Mouse (Mus musculus) heart, embryonic 14.5 days (tissue): ENCODE measurements around the gene Cxcl9. TPM values are rescaled to one million over a fixed set of nuclear protein-coding genes. Genes with fewer than 3 reads are reported as not detected.

ENCODE experiments used
- ATAC-seq: fragments of 200-750 bp; cut with Nextera tagmentation; 2 replicates; pipeline ENCODE4 v1.8.0; 2017; ENCODE audit warnings: low read depth, moderate TSS enrichment; ENCODE audit not compliant: insufficient number of reproducible peaks, insufficient read depth, low FRiP score
- H3K27ac ChIP-seq, 2 experiments: fragments of 200-500 bp in 1 of 2; fragments of 300-500 bp in 1 of 2; sonication (generic) in 1 of 2; replicated peaks in 1 of 2; 2 replicates each; pipeline ENCODE4 v1.5.1; 2012 to 2014; ENCODE audit warnings: low read depth in 2 of 2, low read length in 2 of 2, control low read depth in 1 of 2, mild to moderate bottlenecking in 1 of 2, mixed read lengths in 1 of 2; ENCODE audit not compliant: control insufficient read depth in 1 of 2, insufficient read depth in 1 of 2
- H3K27me3 ChIP-seq: fragments of 300-500 bp; sonication (generic); 2 replicates; pipeline ENCODE4 v1.6.1; 2014; ENCODE audit warnings: mild to moderate bottlenecking, low read length, control low read depth; ENCODE audit not compliant: control insufficient read depth, insufficient read depth
- H3K36me3 ChIP-seq: fragments of 300-500 bp; sonication (generic); 2 replicates; pipeline ENCODE4 v1.6.1; 2014; ENCODE audit warnings: mild to moderate bottlenecking, control low read depth, low read length, mixed read lengths; ENCODE audit not compliant: control insufficient read depth, insufficient read depth
- H3K4me1 ChIP-seq, 2 experiments: fragments of 200-500 bp in 1 of 2; fragments of 300-500 bp in 1 of 2; sonication (generic) in 1 of 2; 2 replicates each; pipeline ENCODE4 v1.6.1; 2012 to 2014; ENCODE audit warnings: low read length in 2 of 2, control low read depth in 1 of 2, mixed read lengths in 1 of 2; ENCODE audit not compliant: control insufficient read depth in 2 of 2, insufficient read depth in 2 of 2
- H3K4me2 ChIP-seq: fragments of 300-500 bp; sonication (generic); 2 replicates; pipeline ENCODE4 v1.6.1; 2014; ENCODE audit warnings: mild to moderate bottlenecking, low read length
- H3K4me3 ChIP-seq, 2 experiments: fragments of 200-500 bp in 1 of 2; fragments of 300-500 bp in 1 of 2; sonication (generic) in 1 of 2; 2 replicates each; pipeline ENCODE4 v1.5.1; 2012 to 2014; ENCODE audit warnings: low read length in 2 of 2, mild to moderate bottlenecking in 2 of 2, control low read depth in 1 of 2, low read depth in 1 of 2, moderate library complexity in 1 of 2; ENCODE audit not compliant: control insufficient read depth in 1 of 2, insufficient read depth in 1 of 2
- H3K9ac ChIP-seq: fragments of 300-500 bp; sonication (generic); 2 replicates; pipeline ENCODE4 v1.6.1; 2014; ENCODE audit warnings: mild to moderate bottlenecking, low read length
- H3K9me3 ChIP-seq: fragments of 300-500 bp; sonication (generic); 2 replicates; pipeline ENCODE4 v1.6.1; 2016; ENCODE audit warnings: low read length, control low read depth; ENCODE audit not compliant: control insufficient read depth
- WGBS: fragments of 180-500 bp; shearing (Covaris S2); extraction: QIAGEN DNeasy Blood & Tissue Kit; methylation state at CpG from one replicate; pipeline ENCODE4 v1.1.7; 2014; 5-methylcytosine and 5-hydroxymethylcytosine counted together
- polyA plus RNA-seq: library from polyadenylated mRNA; unstranded; fragments of >200 nt; fragmentation: Nextera tagmentation; extraction: Ambion mirVana; gene quantifications from 2 replicates; pipeline ENCODE4 v1.2.1, GENCODE M21; 2014

Gene Cxcl9
- polyA plus RNA-seq, 1 experiment from 2014 or later = not detected

DNA sequence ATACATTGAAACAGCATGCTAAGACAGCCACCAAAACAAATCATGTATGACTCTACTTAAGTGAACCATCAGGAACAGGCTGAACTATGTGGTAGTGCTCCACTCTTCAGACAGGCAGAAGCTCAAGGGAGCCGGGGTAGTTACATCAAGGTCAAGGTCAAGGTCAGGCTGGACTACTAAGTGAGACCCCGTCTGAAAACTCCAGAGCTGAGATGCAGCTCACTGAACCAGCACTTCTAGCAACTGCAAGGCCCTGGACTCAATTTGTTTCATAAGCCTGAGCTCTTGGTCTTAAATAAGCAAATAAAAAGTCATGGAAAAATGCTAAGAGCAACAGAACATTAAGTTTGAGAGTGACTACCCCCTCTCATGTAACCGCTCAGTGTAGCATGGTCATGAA is 23.6 kb downstream of the Cxcl9 start:
- H3K4me1 ChIP-seq = peaks cover 0 to 10% of the 10 kb centered on the region in 2 experiments
- H3K36me3 ChIP-seq = peaks cover 71% of the 10 kb centered on the region
- WGBS = 58% methylated on average over 3 of the region's 3 CpGs

DNA sequence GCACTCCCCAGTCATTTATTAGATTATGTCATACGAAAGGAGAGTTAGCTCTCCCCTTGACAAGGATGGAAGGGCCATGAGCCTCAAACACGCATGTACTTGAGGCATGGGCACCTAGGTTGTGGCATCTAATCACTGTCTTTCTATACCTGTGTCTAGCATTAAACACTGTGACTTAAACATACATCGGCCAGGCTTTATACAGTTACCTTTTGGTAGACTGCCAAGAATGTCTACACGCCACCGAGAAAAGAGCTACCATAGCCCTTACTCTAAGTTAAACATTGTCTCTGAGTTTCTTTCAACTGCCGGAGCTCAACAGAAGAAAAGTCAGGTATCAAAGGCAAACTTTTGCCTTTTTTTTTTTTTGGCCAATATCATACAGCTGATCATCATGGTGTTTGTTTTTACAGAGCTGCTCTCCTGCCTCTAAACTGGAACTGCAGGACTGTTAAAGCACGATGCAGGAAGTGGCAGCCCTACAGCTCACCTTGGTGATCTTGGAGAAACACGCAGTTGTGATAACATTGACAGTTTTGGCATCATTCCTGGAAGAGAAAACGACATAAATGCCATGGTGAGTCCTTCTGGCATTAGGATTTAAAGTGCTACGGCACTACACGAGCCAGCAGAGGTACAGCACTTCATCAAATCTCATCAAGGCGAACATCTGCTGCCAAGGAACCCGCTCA is 25.6 kb downstream of the Cxcl9 start:
- no peaks in the 10 kb centered on the region for H3K27me3 ChIP-seq
- peaks cover 84% of the 10 kb centered on the region for H3K36me3 ChIP-seq
- no peak for ATAC-seq
- no peak overlapping the region for H3K4me2 ChIP-seq
- no peak overlapping the region for H3K4me3 ChIP-seq
- 67% methylated on average over 13 of the region's 13 CpGs for WGBS
- no peaks in the 10 kb centered on the region for H3K9me3 ChIP-seq
- H3K4me1 ChIP-seq = peaks cover 0 to 4% of the 10 kb centered on the region in 2 experiments; a peak in 1 of 4 replicates
- no peak overlapping the region for H3K27ac ChIP-seq
- no peak overlapping the region for H3K9ac ChIP-seq

More for the DNA sequence above, 23.6 kb downstream of the Cxcl9 start:
- Histone ChIP-seq H3K4me2 (no peak overlapping the region), H3K27me3 (no peaks in the 10 kb centered on the region), H3K9me3 (no peaks in the 10 kb centered on the region), H3K27ac (no peak overlapping the region), H3K4me3 (no peak overlapping the region), H3K9ac (no peak overlapping the region)
- no peak for ATAC-seq

DNA sequence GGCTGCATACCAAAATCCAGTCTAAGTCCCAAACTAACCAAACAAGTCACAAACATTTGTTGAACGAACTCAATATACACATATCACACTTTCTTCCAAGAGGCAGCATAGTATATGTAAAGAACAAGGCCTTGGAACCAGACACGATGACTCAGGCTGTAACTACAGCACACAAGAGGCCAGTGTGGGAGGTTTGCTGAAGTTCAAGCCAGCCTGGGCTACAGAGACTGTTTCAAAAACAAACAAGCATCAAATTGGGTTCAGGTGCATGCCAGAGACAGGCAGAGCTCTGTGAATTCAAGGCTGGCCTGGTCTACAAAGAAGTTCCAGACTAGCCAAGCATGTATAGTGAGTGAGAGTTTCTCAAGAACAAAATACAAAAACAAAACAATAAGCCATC is 33.4 kb downstream of the Cxcl9 start:
- Histone ChIP-seq H3K27me3 (no peaks in the 10 kb centered on the region), H3K9me3 (no peaks in the 10 kb centered on the region), H3K27ac (no peak overlapping the region), H3K4me1 (no peaks in the 10 kb centered on the region), H3K4me3 (no peak overlapping the region), H3K36me3 (peaks cover 97% of the 10 kb centered on the region), H3K9ac (no peak overlapping the region), H3K4me2 (no peak overlapping the region)
- ATAC-seq = no peak
- WGBS = 88% methylated on average over 2 of the region's 2 CpGs

DNA sequence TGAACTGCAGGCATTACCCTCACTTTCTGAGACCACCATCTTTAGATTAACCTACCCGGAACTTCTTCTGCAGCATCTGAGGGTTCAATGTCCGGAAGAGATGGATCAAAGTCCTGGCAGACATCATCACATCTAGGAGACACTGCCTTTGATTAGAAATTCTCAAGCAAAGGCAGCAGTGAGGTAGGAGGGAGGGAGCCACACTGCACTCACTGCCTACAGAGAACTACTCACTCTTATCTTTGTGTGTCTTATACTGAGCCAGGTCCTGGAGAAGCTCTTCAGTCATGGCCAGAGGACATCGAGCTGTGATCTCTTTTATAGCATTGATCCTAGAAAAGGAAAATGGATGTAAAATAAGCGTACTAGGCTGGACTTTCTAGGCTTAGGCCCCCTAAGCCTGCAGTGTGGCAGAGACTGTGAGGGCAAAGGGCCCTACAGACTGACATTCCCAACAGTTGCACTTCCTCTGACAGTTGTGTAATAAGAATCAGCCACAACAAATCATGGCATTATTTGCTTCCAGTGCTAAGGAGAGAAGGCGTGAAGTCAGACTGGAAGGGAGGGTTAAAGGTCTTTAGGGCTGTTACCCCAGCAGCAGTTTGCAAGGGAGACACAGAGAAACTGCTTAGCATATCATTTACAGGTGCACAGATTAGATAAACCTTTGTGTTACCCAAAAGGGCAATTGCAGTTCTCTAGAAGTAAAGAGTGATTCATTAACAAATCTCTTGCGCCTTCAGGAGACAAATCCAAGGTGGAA is 36.0 kb downstream of the Cxcl9 start:
- H3K4me3 ChIP-seq = no peak overlapping the region
- no peaks in the 10 kb centered on the region for H3K4me1 ChIP-seq
- H3K4me2 ChIP-seq = no peak overlapping the region
- no peak overlapping the region for H3K27ac ChIP-seq
- no peaks in the 10 kb centered on the region for H3K27me3 ChIP-seq
- WGBS = 87% methylated on average over 6 of the region's 6 CpGs
- no peak for ATAC-seq
- no peak overlapping the region for H3K9ac ChIP-seq
- peaks cover 98% of the 10 kb centered on the region for H3K36me3 ChIP-seq
- no peaks in the 10 kb centered on the region for H3K9me3 ChIP-seq

DNA sequence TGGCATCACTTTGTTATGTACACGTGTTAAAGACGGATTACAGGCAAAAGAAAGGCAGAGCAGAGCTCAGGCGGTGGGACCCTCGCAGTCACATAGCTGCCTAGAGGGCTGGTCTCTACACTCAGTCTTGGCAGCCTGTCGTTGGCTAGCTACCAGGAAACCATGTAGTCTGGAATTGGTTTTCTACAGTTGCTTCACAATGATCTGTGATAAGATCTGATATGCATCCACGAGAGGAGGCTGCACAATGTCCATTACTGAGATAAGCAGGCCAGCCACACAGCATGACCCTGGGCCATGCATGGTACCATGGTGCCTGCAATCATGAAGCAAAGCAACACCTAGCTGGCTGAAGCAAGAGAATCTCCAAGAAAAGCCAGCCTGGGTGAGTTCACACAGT is 40.0 kb downstream of the Cxcl9 start:
- no peak overlapping the region for H3K9ac ChIP-seq
- WGBS = 75% methylated on average over 6 of the region's 6 CpGs
- H3K27ac ChIP-seq = no peak overlapping the region
- peaks cover 83% of the 10 kb centered on the region for H3K36me3 ChIP-seq
- no peak overlapping the region for H3K4me3 ChIP-seq
- ATAC-seq = no peak
- no peak overlapping the region for H3K4me2 ChIP-seq
- H3K4me1 ChIP-seq = peaks cover 0 to 3% of the 10 kb centered on the region in 2 experiments; a peak in 1 of 4 replicates
- no peaks in the 10 kb centered on the region for H3K9me3 ChIP-seq
- H3K27me3 ChIP-seq = no peaks in the 10 kb centered on the region

DNA sequence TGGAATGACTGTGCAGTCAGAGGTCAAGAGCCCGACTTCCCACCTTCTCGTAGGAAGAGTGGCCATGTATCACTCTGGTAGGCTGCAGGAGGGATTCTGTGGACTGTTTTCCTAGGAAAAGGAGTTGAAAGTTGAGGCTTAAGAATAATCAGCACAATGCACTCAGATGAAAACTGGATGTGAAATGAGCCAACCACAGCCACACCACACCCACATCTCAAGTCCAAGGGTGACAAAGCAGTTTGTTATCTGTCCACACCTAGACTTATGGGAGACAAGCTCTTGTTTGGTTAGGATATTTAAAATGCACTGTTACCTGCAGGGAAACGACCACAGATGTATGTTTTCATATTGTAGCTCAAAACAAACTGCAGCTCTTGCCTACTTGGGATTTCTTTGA is 44.8 kb downstream of the Cxcl9 start:
- Histone ChIP-seq H3K9me3 (no peaks in the 10 kb centered on the region), H3K9ac (no peak overlapping the region), H3K27ac (no peak overlapping the region), H3K36me3 (peaks cover 38% of the 10 kb centered on the region), H3K4me3 (no peak overlapping the region), H3K27me3 (no peaks in the 10 kb centered on the region), H3K4me2 (no peak overlapping the region), H3K4me1 (peaks cover 4 to 7% of the 10 kb centered on the region in 2 experiments; a peak in 2 of 4 replicates)
- no peak for ATAC-seq
- 33% methylated on average over 3 of the region's 3 CpGs for WGBS

DNA sequence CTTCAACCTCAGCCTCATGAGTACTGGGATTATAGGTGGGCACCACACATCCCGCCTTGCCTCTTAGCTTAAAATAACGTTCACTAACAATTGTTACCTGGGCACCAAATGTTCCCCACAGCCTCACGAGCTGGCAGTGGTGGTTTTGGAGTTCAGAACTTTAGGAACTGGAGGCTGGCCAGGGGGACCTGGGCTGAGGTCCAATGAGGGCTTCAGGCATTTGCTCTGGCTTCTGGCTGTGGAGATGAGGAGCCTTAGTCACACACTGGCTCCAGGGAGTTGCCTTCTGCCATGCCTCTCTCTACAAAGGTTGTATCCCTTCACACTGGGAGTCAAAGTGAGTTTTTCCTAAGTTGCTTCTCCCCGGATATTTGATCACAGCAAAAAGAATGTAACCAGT is 45.3 kb downstream of the Cxcl9 start:
- Histone ChIP-seq H3K27me3 (no peaks in the 10 kb centered on the region), H3K4me2 (no peak overlapping the region), H3K27ac (no peak overlapping the region), H3K4me3 (no peak overlapping the region), H3K9ac (no peak overlapping the region), H3K36me3 (peaks cover 32% of the 10 kb centered on the region), H3K9me3 (no peaks in the 10 kb centered on the region), H3K4me1 (peaks cover 4 to 7% of the 10 kb centered on the region in 2 experiments; a peak in 2 of 4 replicates)
- WGBS = 65% methylated on average over 4 of the region's 4 CpGs
- ATAC-seq = no peak
